Mouse (Mus musculus) T-helper 17 cell (primary cell): ENCODE measurements around the gene Prelid3b.

Source experiments
- in situ Hi-C, 2 experiments: fragments of 300-600 bp; cut with MboI, MseI; formaldehyde crosslinking; loops; 1 replicate in 1 of 2; 2 replicates in 1 of 2; pipeline ENCODE4 v1.15.1; 2025; ENCODE audit warnings: high pct_unique_total_duplicates in 2 of 2

Gene Prelid3b

DNA sequence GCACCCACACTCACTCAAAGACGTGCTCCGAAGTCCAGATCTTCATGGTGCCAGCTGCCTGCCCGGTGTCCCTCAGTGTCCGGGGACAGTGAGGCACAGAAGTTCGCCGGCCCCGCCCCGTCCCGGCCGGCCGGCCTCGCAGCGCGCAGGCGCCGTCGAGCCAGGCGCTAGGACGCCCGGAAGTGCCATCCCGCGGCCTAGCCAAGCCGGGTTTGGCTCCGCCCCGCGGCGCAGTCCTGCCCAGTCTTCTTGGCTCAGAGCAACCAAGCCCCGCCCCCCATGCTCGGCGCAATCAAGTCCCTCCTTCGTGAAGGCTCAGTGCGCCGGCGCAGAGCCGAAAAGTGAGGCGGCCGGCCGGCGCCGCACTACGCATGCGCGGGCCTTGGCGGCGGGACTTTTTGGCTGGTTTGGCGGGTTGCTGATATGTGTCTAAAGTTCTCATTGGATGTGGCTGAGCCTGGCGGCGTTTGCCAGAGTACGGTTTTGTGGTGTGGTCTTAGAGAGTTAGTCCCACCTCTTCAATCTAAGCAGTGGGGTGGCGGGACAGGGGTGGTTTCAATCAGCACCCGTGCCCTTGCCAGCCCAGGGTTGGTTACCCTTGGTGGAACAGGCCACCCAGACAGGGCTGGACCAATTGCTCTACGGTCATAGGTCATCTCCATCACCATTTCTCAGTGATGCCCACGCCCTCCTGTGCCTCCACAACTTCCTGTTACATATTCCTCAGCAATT is at the start of gene Prelid3b:
Gene Prelid3b (minus strand): TSS at position 264 of the 732 bp plus-strand sequence.
- in situ Hi-C loops: loop anchor here (5.0 kb wide), 2 partner anchors 49 to 141 kb away; no protein-coding TSS in a partner anchor

DNA sequence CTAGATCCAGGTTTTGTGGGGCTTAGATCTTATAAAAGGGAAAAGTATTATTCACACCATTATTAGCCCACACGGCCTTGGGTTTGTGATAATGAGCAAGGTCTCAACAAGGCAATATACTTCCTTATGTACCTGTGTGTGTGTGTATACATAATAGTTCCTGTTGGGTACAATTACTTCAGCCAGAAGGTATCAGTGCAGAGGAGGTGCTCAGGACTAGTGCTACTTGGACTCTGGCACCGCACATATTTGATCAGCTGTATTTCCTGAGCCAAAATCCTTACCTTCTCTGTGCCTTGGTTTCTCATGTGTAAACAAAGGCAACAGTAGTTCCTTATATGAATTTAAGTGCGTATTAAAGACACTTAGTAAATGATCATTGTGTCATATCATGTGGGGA is 49.3 kb upstream of the Prelid3b start:
- in situ Hi-C loops: loop anchor here in 1 of 2 experiments (5.0 kb wide), 1 partner anchor 50 kb away; the partner anchor contains the start of gene Prelid3b

GRCm38 (mm10) chr2:174517141-174518079 is 44.5 kb upstream of the Prelid3b start:
- in situ Hi-C loops: no loop called here

GRCm38 (mm10) chr2:174514887-174515286 is 42.0 kb upstream of the Prelid3b start:
- in situ Hi-C loops: no loop called here

GRCm38 (mm10) chr2:174513827-174514226 is 40.9 kb upstream of the Prelid3b start:
- in situ Hi-C loops: no loop called here

GRCm38 (mm10) chr2:174509825-174510224 is 36.9 kb upstream of the Prelid3b start:
- in situ Hi-C loops: no loop called here

GRCm38 (mm10) chr2:174507998-174508397 is 35.1 kb upstream of the Prelid3b start:
- in situ Hi-C loops: no loop called here

DNA sequence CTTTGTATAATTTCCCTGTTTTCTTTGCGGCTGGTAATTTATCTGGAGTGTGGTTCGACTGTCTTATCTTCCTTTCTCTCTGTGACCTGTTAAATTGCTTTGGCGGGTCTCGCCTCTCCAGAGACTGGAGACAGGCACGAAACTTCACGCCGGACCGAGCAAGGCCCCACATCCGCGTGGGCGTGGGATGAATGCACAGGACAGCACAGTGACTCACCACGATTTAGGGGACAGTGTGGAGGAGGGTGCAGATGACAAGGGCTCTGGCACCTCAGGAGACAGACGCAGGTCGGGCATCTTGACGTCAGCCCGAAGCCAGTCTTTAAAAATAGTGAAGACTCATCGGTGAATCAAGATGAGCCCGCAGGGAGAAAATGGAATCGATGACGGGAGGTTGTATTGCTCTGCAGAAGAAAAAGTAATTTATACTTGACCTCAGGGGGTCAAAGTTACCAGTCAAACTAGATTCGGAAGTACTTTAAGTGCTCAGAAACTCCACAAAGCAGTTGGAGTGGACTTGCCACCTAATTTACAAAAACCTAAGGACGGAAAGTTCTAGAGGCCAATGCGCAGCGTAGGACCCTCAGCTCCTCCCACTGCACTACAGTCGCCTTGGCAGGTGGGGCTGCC is 30.1 kb upstream of the Prelid3b start:
- in situ Hi-C loops: no loop called here

DNA sequence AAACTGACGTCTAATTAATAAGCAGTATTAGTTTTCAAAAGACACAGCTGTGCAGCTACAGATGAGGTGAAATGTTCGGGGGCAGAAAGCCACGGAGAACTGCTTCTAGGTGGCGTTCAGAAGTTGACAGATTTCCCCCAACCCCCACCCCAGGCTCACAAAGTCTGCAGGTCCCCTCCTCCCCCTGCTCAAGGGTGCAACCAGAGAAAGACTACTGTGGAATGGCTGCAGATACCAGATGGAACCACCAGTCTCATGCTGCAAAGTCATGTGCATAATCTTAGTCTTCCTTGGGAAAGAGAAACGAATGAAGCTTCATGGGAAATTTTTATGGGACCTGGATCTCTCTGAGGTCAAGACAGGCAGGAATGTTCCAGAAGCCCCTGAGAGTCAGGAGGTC is 29.4 kb upstream of the Prelid3b start:
- in situ Hi-C loops: no loop called here

- in situ Hi-C loops: no loop called here
Measured at GRCm38 (mm10) chr2:174501517-174501916, 28.6 kb upstream of the Prelid3b start.

GRCm38 (mm10) chr2:174500814-174501503 is 28.1 kb upstream of the Prelid3b start:
- in situ Hi-C loops: no loop called here

DNA sequence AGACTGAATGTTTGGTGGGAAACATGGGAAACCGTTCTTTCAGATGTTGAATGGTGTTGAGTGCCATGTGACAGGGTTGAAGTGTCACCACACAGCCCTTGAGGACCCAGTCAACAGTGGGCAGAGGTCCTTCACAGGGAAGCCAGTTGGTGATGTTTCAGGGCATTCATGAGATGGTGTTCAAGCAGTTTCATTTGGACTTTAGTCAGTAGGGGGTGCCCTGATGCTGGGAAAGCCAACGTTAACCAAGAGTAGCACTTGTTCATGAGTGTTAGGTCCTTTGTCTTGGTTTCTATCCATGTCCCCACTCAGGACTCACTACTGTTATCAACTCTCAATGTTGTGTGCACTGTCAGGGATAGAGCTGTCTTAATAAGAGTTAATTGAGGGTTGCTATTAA is 20.0 kb upstream of the Prelid3b start:
- in situ Hi-C loops: loop anchor here in 1 of 2 experiments (25.0 kb wide), 1 partner anchor 369 kb away; no protein-coding TSS in a partner anchor

DNA sequence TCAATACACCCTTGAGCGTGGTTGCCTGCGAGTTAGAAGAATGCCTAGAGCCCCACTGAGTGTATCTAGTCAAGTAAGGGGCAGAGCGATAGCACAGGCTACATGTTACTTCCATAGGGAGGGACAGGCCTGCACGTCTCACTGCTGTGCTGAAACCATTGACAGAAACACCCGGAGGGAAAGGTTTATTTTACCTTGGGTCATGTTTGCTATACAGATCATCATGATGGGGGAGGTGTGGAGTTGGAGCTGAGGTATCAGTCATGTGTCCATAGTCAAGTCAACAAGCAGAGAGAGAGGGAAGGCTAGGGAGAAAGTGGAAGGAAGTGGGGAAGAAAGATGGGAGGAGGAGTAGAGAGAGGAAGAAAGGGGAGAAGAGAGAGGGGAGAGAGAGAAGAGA is 14.1 kb upstream of the Prelid3b start:
- in situ Hi-C loops: loop anchor here (5.0 to 25.0 kb wide), 3 partner anchors 170 to 375 kb away; no protein-coding TSS in a partner anchor

DNA sequence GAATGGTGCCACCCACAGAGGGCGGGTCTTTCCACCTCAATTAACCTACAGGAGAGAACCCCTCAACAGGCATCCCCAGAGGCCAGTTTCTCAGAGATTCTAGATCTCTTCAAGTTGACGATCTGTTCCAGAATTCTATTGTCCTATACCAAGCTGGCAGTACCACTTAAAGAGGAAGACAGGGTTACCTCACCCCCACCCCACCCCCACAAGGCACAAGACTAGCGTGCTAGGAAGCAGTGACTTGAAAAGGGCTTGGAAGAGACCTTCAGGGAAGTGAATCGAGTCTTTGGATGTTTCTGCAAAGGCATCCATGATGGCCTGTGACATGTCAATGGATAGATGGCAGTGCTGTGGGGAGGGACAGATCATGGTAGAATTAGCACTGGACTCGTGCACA is 5.9 kb upstream of the Prelid3b start:
- in situ Hi-C loops: loop anchor here in 1 of 2 experiments (25.0 kb wide), 1 partner anchor 384 kb away; no protein-coding TSS in a partner anchor

DNA sequence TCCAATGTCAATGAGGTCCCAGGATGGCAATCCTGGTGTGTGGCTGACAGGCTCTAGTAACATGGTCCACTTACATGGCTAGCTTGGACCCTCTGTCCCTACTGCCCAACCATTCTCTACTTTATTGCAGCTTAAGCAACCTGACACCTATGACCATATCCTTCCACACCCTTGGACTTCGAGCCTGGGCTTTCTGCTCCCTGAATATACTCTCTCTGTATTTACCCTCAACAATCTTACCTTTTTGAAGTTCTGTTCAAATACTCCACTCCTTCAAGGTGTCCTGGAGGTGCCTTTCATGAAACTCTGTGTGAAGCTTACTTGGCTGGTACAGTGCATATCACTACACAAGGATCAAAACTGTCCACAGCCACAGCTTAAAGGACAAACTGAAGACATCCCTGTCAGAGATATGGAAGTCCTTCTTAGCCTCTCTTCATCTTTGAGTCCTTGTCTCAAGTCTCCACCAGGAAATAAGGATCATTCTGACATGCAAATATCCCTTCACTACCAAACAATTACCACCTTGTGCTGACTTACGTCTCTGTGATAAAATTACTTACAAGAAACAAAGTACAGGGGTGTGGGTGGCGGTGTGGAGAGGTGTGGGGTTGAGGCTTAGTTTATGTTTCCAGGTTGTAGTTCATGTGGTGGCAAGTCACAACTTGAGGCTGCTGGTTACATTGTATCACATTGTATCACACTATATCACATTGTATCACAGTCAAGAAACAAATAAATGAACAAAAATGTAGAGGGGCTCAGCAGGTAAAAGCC is 4.8 kb upstream of the Prelid3b start:
- in situ Hi-C loops: loop anchor here in 1 of 2 experiments (25.0 kb wide), 1 partner anchor 385 kb away; no protein-coding TSS in a partner anchor

DNA sequence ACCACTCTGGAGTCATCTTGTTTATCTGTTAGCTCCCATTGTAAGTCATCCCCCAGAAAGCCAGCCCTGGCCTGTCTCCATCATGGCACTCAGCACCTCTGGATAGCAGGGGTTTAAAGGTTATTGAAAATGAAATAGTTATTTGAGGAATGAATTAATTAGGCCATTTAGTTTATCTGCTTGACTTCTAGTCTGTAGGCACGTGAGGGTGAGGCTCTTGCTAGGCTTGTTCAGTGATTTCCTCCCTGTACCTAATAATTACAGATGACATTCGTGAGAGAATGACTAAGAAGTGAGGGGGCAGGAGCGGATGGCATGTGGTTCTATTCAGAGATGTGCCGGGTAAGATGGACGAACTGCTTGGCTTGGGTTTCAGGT is 658 bp upstream of the Prelid3b start:
- in situ Hi-C loops: loop anchor here (5.0 kb wide), 2 partner anchors 49 to 141 kb away; no protein-coding TSS in a partner anchor

DNA sequence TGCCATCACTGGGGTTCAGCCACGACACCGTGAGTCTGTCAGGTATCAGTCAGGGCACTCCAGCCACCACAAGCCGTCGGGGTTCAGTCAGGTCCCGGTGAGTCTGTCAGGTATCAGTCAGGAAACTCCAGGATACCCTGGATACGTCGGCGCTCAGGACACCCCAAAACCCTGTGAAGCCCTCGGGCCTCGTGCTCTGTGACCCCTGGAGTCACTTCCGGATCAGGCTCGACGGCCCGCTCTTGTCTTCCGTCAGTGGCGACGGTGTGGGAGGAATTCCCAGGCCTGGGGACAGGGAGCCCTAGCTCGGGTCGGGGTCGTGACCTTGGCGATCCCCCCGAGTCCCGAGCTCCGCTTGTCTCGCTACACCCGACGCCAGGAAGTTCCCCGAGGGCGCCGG is 474 bp downstream of the Prelid3b start:
- in situ Hi-C loops: loop anchor here (5.0 kb wide), 2 partner anchors 50 to 140 kb away; no protein-coding TSS in a partner anchor

GRCm38 (mm10) chr2:174470786-174471405 is 2.0 kb downstream of the Prelid3b start:
- in situ Hi-C loops: loop anchor here (5.0 kb wide), 2 partner anchors 51 to 139 kb away; no protein-coding TSS in a partner anchor

DNA sequence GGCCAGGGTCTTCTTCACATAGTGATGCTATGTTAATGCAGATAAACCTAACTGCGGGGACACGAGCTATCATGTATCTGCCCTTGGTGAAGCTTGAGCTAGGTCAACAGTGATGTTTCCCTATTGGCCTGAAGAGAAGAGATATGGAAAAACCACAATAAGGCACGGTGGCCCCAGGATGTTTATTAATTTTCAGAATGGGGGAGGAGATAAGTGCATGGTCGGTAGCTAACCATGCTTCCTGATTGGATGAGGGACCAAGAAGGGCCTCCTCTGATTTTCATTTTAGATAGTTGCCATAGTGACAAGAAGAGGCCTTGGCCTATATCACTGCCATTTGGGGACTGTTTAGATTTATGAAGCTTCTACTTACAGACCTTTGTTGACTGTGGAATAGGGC is 2.5 kb downstream of the Prelid3b start:
- in situ Hi-C loops: loop anchor here (5.0 kb wide), 2 partner anchors 52 to 138 kb away; no protein-coding TSS in a partner anchor
